Mouse (Mus musculus) liver, embryonic 12.5 days (tissue): ENCODE measurements at regions not wholly inside any gene's neighbourhood (a gene's known extent, or its start where the extent isn't known, plus 50 kb on each side); places are given as distances from the start of the nearest gene placed in this dataset.
A peak's percentile ranks its signal among the peaks of the same experiment; 100 is the strongest.

Source experiments
- ATAC-seq: fragments of 200-750 bp; cut with Nextera tagmentation; 2 replicates; pipeline ENCODE4 v1.8.0; 2017; ENCODE audit warnings: moderate number of reproducible peaks, mild to moderate bottlenecking, moderate library complexity
- H3K27ac ChIP-seq: fragments of 300-500 bp; sonication (generic); 2 replicates; pipeline ENCODE4 v1.5.1; 2016; ENCODE audit warnings: mild to moderate bottlenecking
- H3K27me3 ChIP-seq: fragments of 300-500 bp; sonication (generic); replicated peaks from 2 replicates; pipeline ENCODE4 v1.6.1; 2016; ENCODE audit warnings: mild to moderate bottlenecking, moderate library complexity
- H3K36me3 ChIP-seq: fragments of 300-500 bp; sonication (generic); 2 replicates; pipeline ENCODE4 v1.6.1; 2016; ENCODE audit warnings: mild to moderate bottlenecking, moderate library complexity
- H3K4me1 ChIP-seq: fragments of 300-500 bp; sonication (generic); 2 replicates; pipeline ENCODE4 v1.6.1; 2016
- H3K4me2 ChIP-seq: fragments of 300-500 bp; sonication (generic); 2 replicates; pipeline ENCODE4 v1.6.1; 2016; ENCODE audit warnings: mild to moderate bottlenecking, moderate library complexity
- H3K4me3 ChIP-seq: fragments of 300-500 bp; sonication (generic); 2 replicates; pipeline ENCODE4 v1.5.1; 2016; ENCODE audit warnings: mild to moderate bottlenecking, moderate library complexity
- H3K9ac ChIP-seq: fragments of 300-500 bp; sonication (generic); 2 replicates; pipeline ENCODE4 v1.6.1; 2016; ENCODE audit warnings: mild to moderate bottlenecking, moderate library complexity
- H3K9me3 ChIP-seq: fragments of 300-500 bp; sonication (generic); replicated peaks from 2 replicates; pipeline ENCODE4 v1.6.1; 2016; ENCODE audit warnings: mild to moderate bottlenecking, moderate library complexity
- WGBS: fragments of 180-500 bp; shearing (Covaris S2); methylation state at CpG from one replicate; pipeline ENCODE4 v1.1.7; 2016; ENCODE audit not compliant: insufficient replicate concordance; 5-methylcytosine and 5-hydroxymethylcytosine counted together

DNA sequence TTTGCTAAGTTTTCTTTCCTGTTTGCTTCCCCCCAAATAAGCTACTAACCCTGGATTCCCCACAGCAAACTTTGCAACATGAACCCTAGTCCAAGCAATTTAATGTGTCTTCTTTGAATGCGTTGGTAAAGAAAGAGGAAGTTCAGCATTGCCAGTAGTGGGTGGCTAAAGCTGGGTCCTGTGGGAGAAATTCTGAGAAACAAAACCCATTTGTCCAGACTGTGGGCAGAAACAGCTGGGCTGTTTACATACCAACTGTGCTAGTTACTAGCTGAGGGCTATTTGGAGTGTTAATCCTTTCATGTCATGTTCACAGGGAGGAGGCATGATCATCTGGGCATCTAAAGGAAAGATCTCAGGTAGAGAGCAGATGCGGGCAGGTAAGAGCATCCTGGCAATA lies 51.8 kb upstream of the 1190002N15Rik start:
- Histone ChIP-seq H3K27ac (no peak overlapping the region), H3K9me3 (no peaks in the 10 kb centered on the region), H3K9ac (no peak overlapping the region), H3K4me3 (no peak overlapping the region), H3K36me3 (no peaks in the 10 kb centered on the region), H3K4me2 (no peak overlapping the region), H3K4me1 (no peaks in the 10 kb centered on the region), H3K27me3 (no peaks in the 10 kb centered on the region)
- WGBS, result 54% methylated on average over 2 of the region's 2 CpGs
- ATAC-seq, result no peak

DNA sequence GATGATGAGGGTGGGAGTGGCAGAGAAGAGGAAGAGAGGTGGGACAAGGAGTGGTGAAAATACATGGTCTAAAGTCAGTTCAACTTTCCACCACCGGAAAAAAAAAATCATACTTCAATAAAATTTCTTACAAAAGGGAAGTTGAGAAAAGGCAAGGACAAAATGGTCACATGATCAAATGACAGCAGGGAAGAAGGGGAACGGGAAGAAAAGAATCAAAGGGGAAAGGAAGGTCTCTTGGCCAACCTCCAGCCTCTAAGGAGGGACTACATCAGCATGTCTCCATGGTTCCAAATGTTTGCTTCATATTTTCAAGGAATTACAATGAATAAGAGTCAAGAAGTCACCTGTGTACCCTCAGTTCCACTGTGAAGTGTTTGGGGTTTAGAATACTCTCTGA lies 64.7 kb upstream of the Slc9a9 start:
- WGBS, result 68% methylated on average over 2 of the region's 2 CpGs
- peaks cover 7% of the 10 kb centered on the region for H3K4me1 ChIP-seq
- no peak overlapping the region for H3K27ac ChIP-seq
- no peak overlapping the region for H3K9ac ChIP-seq
- H3K36me3 ChIP-seq, result no peaks in the 10 kb centered on the region
- H3K4me3 ChIP-seq, result no peak overlapping the region
- H3K9me3 ChIP-seq, result no peaks in the 10 kb centered on the region
- no peak for ATAC-seq
- H3K4me2 ChIP-seq, result no peak overlapping the region
- no peaks in the 10 kb centered on the region for H3K27me3 ChIP-seq

DNA sequence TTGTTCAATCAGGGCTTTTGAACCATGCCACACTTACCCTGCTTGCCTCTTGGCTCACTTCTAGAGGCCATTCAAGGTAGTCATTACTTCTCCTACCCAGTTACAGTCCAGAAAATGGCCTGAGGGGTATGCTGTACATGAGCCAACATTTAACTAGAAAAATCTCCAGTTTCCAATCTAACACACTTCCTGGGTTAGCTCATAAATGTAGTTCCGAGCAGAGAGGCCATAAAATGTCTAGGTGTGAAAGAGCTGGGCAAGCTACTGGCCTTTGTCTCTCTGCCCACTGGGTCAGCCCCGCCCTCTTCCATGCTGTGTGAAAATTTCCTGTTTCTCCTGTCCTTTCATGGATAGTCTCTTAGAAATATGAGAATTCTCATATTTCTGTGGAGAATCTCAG lies 63.3 kb upstream of the Slc9a9 start:
- no peaks in the 10 kb centered on the region for H3K9me3 ChIP-seq
- H3K4me1 ChIP-seq, result peaks cover 7% of the 10 kb centered on the region
- ATAC-seq, result no peak
- no peaks in the 10 kb centered on the region for H3K27me3 ChIP-seq
- 66% methylated on average over 2 of the region's 2 CpGs for WGBS
- no peak overlapping the region for H3K27ac ChIP-seq
- H3K4me3 ChIP-seq, result no peak overlapping the region
- H3K36me3 ChIP-seq, result no peaks in the 10 kb centered on the region
- H3K4me2 ChIP-seq, result no peak overlapping the region
- no peak overlapping the region for H3K9ac ChIP-seq

DNA sequence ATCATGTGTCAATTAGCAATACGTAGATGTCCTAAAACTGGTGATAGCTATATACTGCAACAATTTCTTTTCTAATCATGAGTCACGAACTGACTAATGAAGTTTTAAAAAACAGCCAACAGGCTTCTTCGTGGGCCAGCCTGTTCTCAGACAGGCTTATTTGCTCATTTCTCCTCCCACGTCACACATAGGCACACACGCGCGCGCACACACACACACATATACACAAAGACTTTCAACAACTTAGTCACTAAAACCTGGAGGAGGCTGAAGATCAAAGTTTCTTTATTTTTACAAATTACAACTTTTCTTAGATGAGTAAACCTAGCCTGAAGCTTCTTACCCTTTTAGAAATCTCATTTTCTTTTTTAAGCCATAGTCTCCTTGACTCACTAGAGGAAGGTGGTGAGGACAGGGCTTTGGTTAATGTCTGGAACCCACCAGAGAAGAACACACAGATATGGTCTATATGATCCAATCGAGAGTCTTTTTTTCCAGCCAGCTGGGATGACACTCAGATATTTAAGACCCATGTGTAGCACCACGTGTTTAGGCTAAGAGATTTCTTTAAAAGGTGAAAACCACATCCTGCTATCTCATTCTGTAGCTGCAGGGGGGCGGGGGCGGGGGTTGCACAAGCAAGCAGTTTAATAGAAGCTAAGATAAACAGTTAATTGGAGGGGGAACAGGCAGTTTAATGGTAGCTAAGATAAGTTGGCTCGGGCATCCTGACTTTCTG lies 62.5 kb upstream of the Slc9a9 start:
- Histone ChIP-seq H3K4me3 (no peak overlapping the region), H3K9me3 (no peaks in the 10 kb centered on the region), H3K4me2 (no peak overlapping the region), H3K27ac (no peak overlapping the region), H3K36me3 (no peaks in the 10 kb centered on the region), H3K27me3 (no peaks in the 10 kb centered on the region), H3K4me1 (peaks cover 7% of the 10 kb centered on the region), H3K9ac (no peak overlapping the region)
- 57% methylated on average over 13 of the region's 13 CpGs for WGBS
- peak; percentile 75; the same call in 1 of the 2 replicates for ATAC-seq

DNA sequence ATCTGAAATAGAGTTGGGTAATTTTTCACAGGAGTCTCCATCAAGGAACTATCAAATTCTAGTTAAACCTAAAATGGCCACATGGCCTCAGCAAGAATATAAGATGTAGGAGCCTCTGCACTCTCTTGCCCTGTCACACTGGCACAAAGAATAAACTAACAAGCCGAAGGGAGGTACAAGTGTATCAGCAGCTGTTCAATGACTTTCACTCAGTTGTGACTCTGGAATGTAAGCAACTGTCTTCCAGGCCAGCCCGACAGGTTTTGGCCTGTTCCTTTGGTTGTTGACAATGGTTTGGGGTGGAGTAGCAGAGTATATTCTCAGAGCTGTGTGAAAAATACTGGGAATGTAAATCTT lies 62.0 kb upstream of the Slc9a9 start:
- peaks cover 7% of the 10 kb centered on the region for H3K4me1 ChIP-seq
- no peak overlapping the region for H3K4me2 ChIP-seq
- H3K4me3 ChIP-seq, result no peak overlapping the region
- H3K27me3 ChIP-seq, result no peaks in the 10 kb centered on the region
- ATAC-seq, result 0 out of 2 replicates have a peak, but pooled peaks have one; percentile 30
- H3K27ac ChIP-seq, result peak overlapping the region; percentile 3; the same call in 1 of the 2 replicates
- no peak overlapping the region for H3K9ac ChIP-seq
- H3K36me3 ChIP-seq, result no peaks in the 10 kb centered on the region
- no peaks in the 10 kb centered on the region for H3K9me3 ChIP-seq
- 50% methylated on average over 2 of the region's 2 CpGs for WGBS

DNA sequence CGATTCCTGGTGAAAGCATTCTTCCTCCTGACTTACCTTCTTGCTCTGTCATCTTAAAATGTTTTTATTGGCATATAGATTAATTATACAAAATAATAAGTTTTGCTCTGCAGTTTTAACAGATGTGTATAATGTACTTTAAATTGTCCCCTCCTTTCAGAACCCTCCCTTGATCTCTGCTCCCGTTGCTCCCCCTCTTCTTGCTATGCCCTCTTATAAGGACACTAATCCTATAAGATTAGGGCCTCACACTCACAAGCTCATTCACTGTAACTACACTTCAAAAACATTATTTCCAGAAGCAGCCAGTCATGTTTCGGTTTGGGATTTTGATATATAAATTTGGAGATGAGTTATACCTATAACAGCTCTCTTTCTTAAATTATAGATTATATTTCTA lies 59.6 kb upstream of the Slc9a9 start:
- 68% methylated on average over 3 of the region's 3 CpGs for WGBS
- no peak for ATAC-seq

DNA sequence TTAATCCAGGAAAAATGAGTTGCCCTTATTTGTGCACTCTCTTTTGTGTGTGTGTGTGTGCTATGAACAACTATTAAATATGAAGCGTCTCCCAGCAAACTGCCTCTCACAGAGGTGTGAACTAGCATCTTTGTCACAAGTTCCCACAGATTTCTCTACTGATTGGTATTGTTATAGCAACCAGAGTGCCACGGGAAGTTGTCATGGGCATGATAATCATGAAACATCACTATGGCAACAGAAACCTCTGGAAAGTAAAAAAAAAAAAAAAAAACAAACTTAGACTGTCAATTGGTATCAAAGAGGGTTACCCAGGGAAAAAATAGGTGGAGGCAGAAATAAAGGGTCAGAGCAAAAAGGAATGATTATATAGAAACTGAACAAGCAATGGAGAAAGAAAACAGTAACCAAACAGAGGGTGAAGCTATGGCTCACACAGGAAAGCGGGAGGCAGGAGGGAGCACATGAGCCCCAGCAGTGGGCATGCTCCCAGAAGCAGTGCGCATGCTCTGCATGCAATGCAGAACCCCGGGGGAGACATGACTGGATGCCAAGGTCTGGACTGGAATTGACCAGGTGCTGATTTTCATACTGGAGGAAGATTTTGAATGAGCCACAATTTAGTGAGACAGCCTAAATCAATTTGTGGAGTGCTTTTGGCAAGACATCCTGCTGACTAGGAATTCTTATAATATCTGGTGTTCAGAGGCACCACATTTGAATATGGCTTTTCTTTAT lies 58.9 kb upstream of the Slc9a9 start:
- no peak overlapping the region for H3K4me3 ChIP-seq
- ATAC-seq, result no peak
- no peak overlapping the region for H3K9ac ChIP-seq
- H3K4me1 ChIP-seq, result peaks cover 11% of the 10 kb centered on the region
- H3K27ac ChIP-seq, result no peak overlapping the region
- no peak overlapping the region for H3K4me2 ChIP-seq
- WGBS, result 69% methylated on average over 5 of the region's 5 CpGs
- no peaks in the 10 kb centered on the region for H3K27me3 ChIP-seq
- H3K36me3 ChIP-seq, result no peaks in the 10 kb centered on the region
- H3K9me3 ChIP-seq, result no peaks in the 10 kb centered on the region

More for the DNA sequence above, 59.6 kb upstream of the Slc9a9 start:
- no peak overlapping the region for H3K4me3 ChIP-seq
- H3K27ac ChIP-seq, result no peak overlapping the region
- H3K9me3 ChIP-seq, result no peaks in the 10 kb centered on the region
- H3K4me2 ChIP-seq, result no peak overlapping the region
- no peaks in the 10 kb centered on the region for H3K36me3 ChIP-seq
- H3K27me3 ChIP-seq, result no peaks in the 10 kb centered on the region
- H3K4me1 ChIP-seq, result peaks cover 11% of the 10 kb centered on the region
- no peak overlapping the region for H3K9ac ChIP-seq

DNA sequence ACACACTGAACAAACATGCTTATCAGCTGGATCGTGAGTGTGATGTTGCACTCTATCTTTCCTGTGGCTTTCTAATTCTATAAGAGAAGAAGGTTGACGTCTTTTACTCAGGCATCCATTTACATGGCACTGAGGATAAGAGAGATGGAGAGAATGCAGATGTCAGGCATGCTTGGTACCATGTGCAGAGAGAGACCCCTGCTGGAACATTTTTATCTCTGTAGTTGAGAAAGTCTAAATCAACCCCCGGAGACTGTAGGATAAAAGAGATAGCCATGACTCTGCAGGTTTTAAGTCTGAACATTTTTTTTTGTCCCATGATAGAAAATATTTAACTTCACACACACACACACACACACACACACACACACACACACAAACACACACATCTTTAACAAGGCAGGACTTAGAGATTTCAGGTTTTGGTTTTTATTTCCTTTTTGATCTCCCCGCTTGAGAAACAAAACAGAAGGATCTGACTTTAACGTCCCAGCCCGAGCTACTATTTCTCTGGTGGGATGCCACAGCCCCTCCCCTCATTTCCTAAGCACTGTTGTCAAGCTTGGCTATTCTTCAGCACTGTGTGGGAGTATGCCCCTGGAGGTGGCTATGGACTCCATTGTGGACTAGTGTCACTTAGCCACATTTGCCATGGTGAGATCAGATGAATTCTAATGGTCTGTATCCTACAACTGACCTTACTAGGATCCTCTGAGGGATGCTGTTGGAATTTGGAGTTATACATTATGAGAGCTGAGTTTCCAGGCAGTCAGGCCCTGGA lies 55.6 kb upstream of the Slc9a9 start:
- ATAC-seq, result peak; percentile 74
- Histone ChIP-seq H3K27me3 (no peaks in the 10 kb centered on the region), H3K36me3 (no peaks in the 10 kb centered on the region), H3K9me3 (no peaks in the 10 kb centered on the region), H3K4me2 (no peak overlapping the region; the same call in 1 of the 2 replicates), H3K9ac (no peak overlapping the region), H3K4me1 (0 out of 2 replicates have a peak, but pooled peaks cover 4% of the 10 kb centered on the region), H3K27ac (no peak overlapping the region), H3K4me3 (no peak overlapping the region)
- 22% methylated on average over 6 of the region's 6 CpGs for WGBS

DNA sequence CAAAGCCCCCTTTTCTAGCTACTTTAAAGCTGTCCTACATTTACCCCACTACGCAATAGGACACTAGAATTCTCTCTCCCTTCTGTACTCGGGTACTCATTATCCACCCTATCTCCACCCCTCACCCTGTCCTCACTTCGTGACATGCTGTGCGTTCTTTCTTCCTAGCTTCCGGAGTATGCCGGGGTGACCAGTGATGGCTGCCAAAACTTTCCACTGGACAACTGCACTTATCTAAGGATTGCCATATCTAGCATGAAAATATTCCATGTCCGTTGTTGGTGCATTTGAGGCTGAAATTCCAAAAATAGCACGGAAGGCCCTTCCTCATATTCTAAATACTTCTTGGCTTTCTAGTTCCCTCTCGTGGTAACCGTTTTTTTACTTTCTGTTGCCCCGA lies 54.5 kb upstream of the Slc9a9 start:
- Histone ChIP-seq H3K27me3 (no peaks in the 10 kb centered on the region), H3K4me3 (no peak overlapping the region), H3K9ac (no peak overlapping the region), H3K4me2 (no peak overlapping the region), H3K9me3 (no peaks in the 10 kb centered on the region), H3K36me3 (no peaks in the 10 kb centered on the region), H3K4me1 (0 out of 2 replicates have a peak, but pooled peaks cover 4% of the 10 kb centered on the region), H3K27ac (no peak overlapping the region)
- 44% methylated on average over 11 of the region's 11 CpGs for WGBS
- ATAC-seq, result no peak

DNA sequence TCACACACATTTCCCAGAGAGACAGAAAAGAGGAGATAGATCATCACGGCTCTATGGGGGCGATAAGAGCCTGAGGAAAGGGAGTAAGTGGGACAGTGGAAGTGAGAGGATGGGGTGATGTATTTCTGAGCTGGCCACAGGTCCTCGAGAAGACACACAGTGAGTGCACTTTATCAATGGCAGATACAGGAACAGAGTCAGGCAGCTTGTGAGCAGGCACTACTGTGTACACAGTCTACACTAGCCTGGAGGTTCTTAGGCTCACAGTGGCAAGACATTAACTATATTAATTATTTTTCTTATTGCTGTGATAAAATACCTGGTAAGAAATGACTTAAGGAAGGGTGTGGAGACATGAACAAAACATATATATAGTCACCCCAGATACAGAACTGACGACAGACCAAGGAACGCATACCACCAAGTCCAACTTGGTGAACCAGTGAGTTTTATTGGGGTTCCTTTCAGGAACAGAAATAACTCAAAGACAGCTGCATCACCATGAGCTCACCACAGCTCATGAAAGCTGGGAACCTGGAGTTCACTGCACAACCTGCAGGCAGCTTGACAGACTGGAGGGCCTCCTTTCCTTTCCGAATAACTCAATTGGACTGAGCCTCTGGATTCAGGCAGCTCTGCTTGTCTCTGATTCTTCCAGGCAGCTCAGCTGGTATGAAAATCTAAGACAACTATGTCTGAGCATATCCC lies 51.5 kb upstream of the Slc9a9 start:
- Histone ChIP-seq H3K27ac (no peak overlapping the region), H3K4me1 (0 out of 2 replicates have a peak, but pooled peaks cover 4% of the 10 kb centered on the region), H3K36me3 (no peaks in the 10 kb centered on the region), H3K27me3 (no peaks in the 10 kb centered on the region), H3K9ac (no peak overlapping the region), H3K9me3 (no peaks in the 10 kb centered on the region), H3K4me2 (no peak overlapping the region), H3K4me3 (no peak overlapping the region)
- no peak for ATAC-seq
- WGBS, result 70% methylated on average over 6 of the region's 6 CpGs
